Mouse (Mus musculus) retina, adult 2 months (tissue): ENCODE results near the gene Usp15.
"Not testable (repeated sequence)": the region's sequence is repeated elsewhere in the genome, so short reads cannot be mapped to it uniquely, and the experiment has no call there.

Experiments used
- DNase-seq: peaks from one replicate; pipeline ENCODE4 v3.0.0-alpha.2; 2012; ENCODE audit warnings: low read depth, low spot score

Usp15 gene

DNA sequence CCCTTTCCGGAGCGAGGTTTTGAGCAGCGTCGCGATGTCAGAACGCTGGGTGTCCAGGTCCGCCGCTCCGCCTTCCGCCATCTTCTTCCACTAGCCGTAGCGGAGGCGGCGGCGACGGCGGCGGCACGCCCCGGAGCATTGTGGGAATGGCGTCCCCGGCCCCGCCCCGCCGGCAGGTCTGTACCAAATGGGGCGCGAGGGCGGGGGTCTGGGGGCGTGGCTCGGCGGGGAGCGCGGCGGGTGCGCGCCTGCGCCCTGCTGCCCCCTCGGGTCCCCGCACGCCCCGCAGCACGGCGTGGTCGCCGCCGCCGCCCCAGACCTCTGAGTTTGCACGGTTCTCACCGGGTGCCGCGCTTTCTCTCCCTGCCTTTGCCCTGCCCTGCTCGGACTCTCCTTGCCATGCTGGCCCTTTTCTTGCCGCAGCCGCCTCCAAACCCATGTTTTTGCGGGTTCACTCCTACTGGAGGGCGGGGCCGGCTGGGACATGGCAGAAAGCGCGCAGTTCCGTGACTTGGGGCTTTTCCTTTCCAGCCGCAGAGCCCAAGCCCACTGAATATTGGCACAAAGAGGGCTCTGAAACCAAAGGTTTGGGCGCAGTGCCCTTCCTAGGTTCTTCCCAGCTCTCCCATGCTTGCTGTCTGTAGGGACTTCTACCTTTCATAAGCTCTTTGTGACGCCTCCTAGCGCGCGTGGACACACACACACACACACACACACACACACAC is at the start of gene Usp15:
TSS of gene Usp15 (minus strand) at position 161 of the 725 bp plus-strand sequence.
- DNase-seq, result peak; percentile 76

DNA sequence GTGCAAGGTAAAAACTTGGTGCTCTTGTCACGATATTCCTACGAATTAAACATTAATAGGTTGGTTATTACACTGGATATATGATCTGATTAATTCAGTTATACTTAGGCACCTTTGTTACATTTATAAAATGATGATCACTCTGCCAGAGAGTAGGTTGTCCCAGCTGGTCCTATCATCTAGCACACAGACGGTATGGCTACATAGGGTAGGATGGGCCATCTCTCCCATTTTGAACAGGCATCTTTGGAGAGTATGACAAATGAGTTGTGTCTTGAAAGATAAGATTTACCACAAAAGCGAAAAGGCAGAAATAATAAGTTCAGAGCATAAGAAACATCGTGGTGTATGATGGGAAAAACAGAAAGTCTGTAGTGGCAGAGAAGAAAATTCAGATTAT is 32.6 kb upstream of the Usp15 start:
- no peak for DNase-seq

DNA sequence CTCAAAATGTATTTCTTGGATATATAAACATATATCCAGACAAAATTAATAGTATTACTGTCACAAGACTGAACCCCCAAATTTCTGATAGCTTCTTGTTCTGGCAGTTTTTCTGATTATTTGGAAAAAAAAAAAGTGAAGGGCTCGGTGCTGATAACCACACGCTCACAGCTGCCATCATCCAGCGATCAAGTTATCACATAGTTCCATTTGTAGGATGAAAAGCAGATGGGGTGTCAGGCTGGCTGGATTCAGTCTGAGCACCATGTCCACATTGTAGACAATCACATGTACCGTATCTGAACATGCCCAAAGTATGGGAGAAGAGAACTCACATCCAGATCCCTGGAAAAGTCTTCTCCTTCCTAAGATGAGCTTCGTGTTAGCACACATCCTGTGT is 26.0 kb upstream of the Usp15 start:
- no peak for DNase-seq

- DNase-seq, result no peak
Measured at GRCm38 (mm10) chr10:123209517-123209916, 12.7 kb upstream of the Usp15 start.

- no peak for DNase-seq
Measured at GRCm38 (mm10) chr10:123208336-123208735, 11.5 kb upstream of the Usp15 start.

- DNase-seq, result no peak
Measured at GRCm38 (mm10) chr10:123206074-123206473, 9.3 kb upstream of the Usp15 start.

- DNase-seq, result not testable (repeated sequence)
Measured at GRCm38 (mm10) chr10:123205364-123205763, 8.6 kb upstream of the Usp15 start.

- DNase-seq, result no peak
Measured at GRCm38 (mm10) chr10:123201981-123202758, 5.4 kb upstream of the Usp15 start.

DNA sequence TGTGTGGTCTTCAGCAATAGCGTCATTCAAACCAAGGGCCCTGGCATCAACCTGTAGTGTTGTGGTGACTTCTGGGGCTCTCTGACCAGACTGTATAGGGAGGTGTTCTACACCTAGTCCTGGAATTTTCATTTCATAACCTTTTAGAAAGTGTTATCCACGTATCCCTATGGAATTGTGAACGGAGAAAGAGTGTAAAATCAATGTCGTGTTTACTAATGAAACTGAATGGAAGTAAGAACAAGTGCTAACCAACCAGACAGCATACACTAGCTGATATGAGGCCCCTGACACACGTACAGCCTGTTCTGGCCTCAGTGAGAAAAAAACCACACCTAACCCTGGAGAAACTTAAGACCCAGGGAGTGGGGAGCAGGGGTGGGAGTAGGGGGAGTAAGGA is 4.6 kb upstream of the Usp15 start:
- DNase-seq, result no peak

- DNase-seq, result no peak
Measured at GRCm38 (mm10) chr10:123200996-123201395, 4.2 kb upstream of the Usp15 start.

DNA sequence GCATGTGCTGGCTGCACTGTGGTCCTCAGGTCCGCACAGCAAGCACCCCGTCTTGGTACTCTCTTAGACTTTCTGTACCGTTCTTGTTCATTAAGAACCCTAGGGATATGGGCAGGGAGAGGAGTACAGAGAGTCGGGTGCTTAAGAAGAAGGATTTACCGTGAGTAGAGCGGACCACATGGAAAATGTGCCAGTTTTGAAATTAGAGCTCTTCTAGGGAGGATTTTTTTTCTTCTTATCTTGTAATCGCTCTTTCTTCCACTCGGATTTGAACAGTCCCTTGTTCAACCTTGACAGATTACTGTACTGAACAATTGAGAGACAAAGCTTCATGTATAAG is 3.5 kb upstream of the Usp15 start:
- no peak for DNase-seq

- no peak for DNase-seq
Measured at GRCm38 (mm10) chr10:123199615-123200319, 3.0 kb upstream of the Usp15 start.

DNA sequence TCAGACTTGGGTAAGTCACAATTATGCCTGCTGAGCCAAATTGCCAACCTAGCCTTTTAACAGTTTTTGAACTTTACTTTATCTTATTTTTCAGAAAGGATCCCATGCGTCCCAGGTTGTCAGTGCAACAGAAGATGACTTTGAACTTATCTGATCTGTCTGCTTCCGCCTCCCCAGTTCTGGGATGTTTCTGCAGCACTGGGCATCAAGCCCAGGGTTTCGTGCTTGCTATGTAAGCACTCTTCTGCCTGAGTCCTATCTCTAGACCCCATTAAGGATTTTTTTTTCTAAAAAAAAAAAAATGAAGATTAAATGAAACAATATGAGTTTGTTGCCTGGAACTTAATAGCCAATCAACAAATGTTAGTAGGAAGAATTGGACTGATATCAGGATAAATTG is 2.3 kb upstream of the Usp15 start:
- DNase-seq, result no peak

DNA sequence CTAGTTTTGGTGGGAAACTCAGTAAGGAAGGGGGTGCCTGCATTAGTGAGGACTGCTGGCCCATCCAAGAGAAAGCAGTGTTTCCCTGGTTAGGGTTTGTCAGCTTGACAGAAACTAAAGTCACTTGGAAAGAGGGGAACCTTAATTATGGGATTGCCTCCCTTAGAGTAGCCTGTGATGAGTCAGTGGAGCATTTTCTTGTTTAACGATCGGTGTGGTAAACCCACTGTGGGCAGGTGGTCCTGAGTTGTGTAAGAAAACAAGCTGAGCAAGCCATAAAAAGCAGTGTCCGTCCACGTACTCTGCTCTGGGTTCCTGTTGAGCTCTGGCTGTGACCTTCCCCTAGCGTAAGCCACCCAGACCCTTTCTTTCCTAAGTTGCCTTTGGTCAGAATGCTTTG is 1.4 kb upstream of the Usp15 start:
- no peak for DNase-seq

DNA sequence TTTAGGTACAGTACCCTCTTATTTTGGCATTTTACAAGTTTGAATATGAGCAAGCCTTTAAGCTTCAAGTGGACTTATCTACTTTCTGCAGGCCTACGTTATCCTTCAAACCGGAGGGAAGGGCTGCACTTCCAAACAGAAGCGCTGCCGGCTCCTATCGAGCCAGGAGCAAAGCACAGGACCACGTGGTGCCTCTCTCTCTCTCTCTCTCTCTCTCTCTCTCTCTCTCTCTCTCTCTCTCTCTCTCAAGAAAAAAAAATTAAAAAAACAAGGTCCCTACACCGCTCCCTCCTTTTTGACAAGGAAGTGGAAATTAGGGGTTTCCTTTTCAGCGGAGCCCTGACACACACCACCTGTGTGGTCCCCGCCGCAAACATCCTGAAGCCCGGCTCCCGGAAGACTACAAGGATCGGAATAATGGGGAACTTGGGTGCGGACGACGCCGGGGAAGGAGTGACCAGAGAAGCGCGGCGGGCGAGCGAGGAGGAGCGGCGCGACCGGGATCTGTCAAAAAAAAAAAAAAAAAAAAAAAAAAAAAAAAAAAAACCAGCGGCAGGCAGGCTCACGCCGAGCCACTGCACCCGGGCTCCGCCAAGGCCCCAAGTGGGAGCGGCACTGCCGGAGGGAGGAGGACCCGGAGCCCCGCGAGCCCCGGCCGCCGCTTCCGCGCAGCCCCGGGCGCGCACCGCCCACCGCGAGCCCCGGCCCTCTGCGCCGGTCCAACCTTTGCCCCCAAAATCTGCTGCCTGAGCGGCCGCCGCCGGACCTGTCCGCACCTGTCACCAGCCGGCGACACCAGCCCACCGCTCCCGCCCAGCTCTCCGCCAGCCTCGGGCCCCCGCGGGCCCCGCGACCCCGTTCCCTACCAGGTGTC is 597 bp downstream of the Usp15 start:
- DNase-seq, result no peak

DNA sequence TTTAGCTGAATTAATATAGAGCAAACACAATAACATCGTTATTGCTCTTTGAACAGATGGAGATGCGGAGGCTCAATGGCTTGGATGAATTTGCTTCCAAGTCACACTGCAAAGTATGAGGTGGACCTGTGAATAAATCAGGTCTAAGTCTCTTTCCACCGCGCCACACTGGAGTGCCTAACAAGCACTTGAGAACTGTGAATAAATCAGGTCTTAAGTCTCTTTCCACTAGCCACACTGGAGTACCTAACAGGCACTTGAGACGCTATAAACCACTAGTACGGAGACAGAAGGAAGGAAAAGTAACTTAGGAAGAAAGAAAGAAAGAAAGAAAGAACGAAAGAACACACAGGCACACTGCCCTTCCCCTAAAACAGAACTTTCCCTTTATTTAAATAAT is 1.3 kb downstream of the Usp15 start:
- DNase-seq, result no peak

GRCm38 (mm10) chr10:123191038-123191437 is 5.8 kb downstream of the Usp15 start:
- no peak for DNase-seq

DNA sequence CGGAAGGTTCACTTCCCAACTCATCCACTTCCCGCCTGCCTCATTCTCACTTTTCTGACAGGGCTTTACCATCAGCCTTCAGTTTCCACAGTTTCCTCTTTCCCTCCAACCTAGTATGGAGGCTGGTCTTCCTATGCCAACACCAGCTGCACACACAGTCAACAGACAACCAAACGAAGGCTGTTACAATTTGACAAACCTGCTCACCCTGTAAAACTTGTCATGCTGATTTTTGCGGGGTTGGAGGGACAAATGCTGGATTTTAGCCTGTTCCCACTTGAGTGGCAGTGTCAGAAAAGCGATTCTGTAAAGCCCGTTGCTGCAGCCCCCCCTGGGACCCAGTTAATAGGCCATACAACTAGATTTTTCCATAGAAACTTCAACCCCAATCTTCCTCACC is 9.5 kb downstream of the Usp15 start:
- no peak for DNase-seq

DNA sequence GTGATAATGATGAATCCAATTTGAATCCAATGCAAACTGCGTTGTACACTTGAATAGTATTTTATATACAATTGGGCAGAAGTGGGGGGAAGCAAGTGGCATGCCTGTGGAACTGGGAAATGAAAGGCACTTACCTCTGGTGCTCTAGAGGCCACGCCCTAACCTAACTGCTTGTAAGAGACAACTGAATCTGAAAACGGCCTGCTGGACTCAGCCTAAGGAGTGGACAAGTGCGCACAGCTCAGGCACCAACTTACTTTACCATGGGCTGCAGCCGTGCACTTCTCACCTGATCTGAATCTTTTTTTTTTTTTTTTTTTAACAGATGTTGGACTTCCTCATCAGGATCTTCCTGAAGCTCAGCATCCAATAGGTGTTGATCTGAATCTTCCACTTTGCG is 10.9 kb downstream of the Usp15 start:
- DNase-seq, result no peak

GRCm38 (mm10) chr10:123183743-123184142 is 13.1 kb downstream of the Usp15 start:
- no peak for DNase-seq

- DNase-seq, result no peak
Measured at GRCm38 (mm10) chr10:123183243-123183642, 13.6 kb downstream of the Usp15 start.

DNA sequence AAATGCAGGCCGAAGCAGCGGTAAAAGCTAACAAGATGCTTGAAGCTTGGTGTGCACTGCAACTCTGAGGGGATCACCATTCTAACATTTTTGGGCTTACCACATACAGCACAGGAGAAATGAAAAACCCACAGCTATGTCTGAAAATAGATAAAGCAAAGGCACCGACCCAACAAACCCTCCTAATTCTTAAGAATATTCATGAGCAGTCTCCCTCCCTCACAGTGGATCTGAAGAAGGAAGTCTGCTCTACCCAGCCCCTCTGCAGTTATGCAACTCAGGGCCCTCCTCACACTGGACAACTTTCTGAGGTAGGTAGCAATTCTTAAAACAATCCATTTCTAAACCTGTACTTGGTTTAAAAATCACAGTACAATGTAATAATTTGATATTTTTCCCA is 14.4 kb downstream of the Usp15 start:
- no peak for DNase-seq
